ENCODE assay signal across 8 mouse cellular contexts in genomic region chr1:131910674-131911558, GRCm38 (mm10). TPM values are rescaled to one million over a fixed set of nuclear protein-coding genes. Genes with fewer than 3 reads are reported as not detected.
DNase-seq lines count a peak whose midpoint lies in the region; ATAC-seq lines count a peak whose summit lies in the region.

No protein-coding gene starts in this region.

- H3K27me3 ChIP-seq in heart, embryonic 14.5 days (ENCODE audit: control insufficient read depth, insufficient read depth, low read length) = peaks cover 9% of the 10 kb centered on the region
- peaks cover 24% of the 10 kb centered on the region for H3K27me3 ChIP-seq in liver, embryonic 13.5 days
- H3K27me3 ChIP-seq in stomach, embryonic 14.5 days (ENCODE audit: control insufficient read depth, insufficient read depth, low read length) = no peaks in the 10 kb centered on the region

- WGBS in heart, embryonic 14.5 days = under 1% methylated on average over 78 of the region's 88 CpGs
- WGBS in liver, embryonic 13.5 days (ENCODE audit: insufficient replicate concordance) = under 1% methylated on average over 69 of the region's 88 CpGs
- WGBS in stomach, embryonic 14.5 days = under 1% methylated on average over 88 of the region's 88 CpGs

- peak; percentile 62 for ATAC-seq in CD4-positive, CD25-positive, alpha-beta regulatory T cell, adult 4 months
- ATAC-seq in heart, embryonic 14.5 days (ENCODE audit: insufficient number of reproducible peaks, insufficient read depth, low FRiP score, low read depth) = peak; percentile 73
- peak; percentile 75 for ATAC-seq in liver, embryonic 13.5 days (ENCODE audit: low read depth)
- peak; percentile 66 for ATAC-seq in stomach, embryonic 14.5 days (ENCODE audit: insufficient number of reproducible peaks, insufficient read depth, low FRiP score, low read depth)

- H3K4me3 ChIP-seq in brown adipose tissue, adult 24 weeks (ENCODE audit: insufficient read depth, low read depth, low read length) = peak overlapping the region; percentile 98
- peak overlapping the region; percentile 87 to 98 for H3K4me3 ChIP-seq in heart, embryonic 14.5 days (ENCODE audit: control insufficient read depth in 1 of 2, insufficient read depth in 1 of 2, low read depth in 1 of 2, low read length in 2 of 2)
- peak overlapping the region; percentile 96 for H3K4me3 ChIP-seq in liver, embryonic 13.5 days (replicated peaks)
- H3K4me3 ChIP-seq in stomach, embryonic 14.5 days (ENCODE audit: low read depth, low read length) = peak overlapping the region; percentile 77

- H3K4me2 ChIP-seq in heart, embryonic 14.5 days (ENCODE audit: low read length) = peak overlapping the region; percentile 65
- H3K4me2 ChIP-seq in liver, embryonic 13.5 days = peak overlapping the region; percentile 85
- H3K4me2 ChIP-seq in stomach, embryonic 14.5 days (replicated peaks; ENCODE audit: low read depth, low read length) = peak overlapping the region; percentile 72

- peak; percentile 52 for DNase-seq in fibroblast of lung, adult 2 months (ENCODE audit: low read depth)
- DNase-seq in kidney, postnatal 10 days = peak; percentile 89
- DNase-seq in liver, embryonic 13.5 days = peak; percentile 81
- DNase-seq in natural killer cell, adult 2 months (ENCODE audit: low spot score in 2 of 2) = peak; percentile 75 to 81

- no peaks in the 10 kb centered on the region; the same call in none of the 2 replicates for H3K4me1 ChIP-seq in brown adipose tissue, adult 24 weeks (ENCODE audit: control insufficient read depth, insufficient read depth, insufficient read length, low read length)
- H3K4me1 ChIP-seq in heart, embryonic 14.5 days (ENCODE audit: control insufficient read depth in 2 of 2, insufficient read depth in 2 of 2, low read length in 2 of 2) = peaks cover 0 to 9% of the 10 kb centered on the region in 2 experiments; a peak in 3 of 4 replicates
- H3K4me1 ChIP-seq in liver, embryonic 13.5 days (replicated peaks) = peaks cover 39% of the 10 kb centered on the region
- H3K4me1 ChIP-seq in stomach, embryonic 14.5 days (ENCODE audit: control insufficient read depth, insufficient read depth, low read length) = peaks cover 7% of the 10 kb centered on the region; the same call in 1 of the 2 replicates

- peak overlapping the region; percentile 98 for H3K9ac ChIP-seq in heart, embryonic 14.5 days (ENCODE audit: low read length)
- H3K9ac ChIP-seq in liver, embryonic 13.5 days = peak overlapping the region; percentile 96
- H3K9ac ChIP-seq in stomach, embryonic 14.5 days (replicated peaks; ENCODE audit: low read depth, low read length) = peak overlapping the region; percentile 90

- H3K27ac ChIP-seq in brown adipose tissue, adult 24 weeks (replicated peaks; ENCODE audit: low read depth, low read length) = peak overlapping the region; percentile 81
- H3K27ac ChIP-seq in heart, embryonic 14.5 days (replicated peaks in 1 of 2; ENCODE audit: control insufficient read depth in 1 of 2, insufficient read depth in 1 of 2, low read depth in 2 of 2, low read length in 2 of 2) = peak overlapping the region; percentile 87 to 99
- H3K27ac ChIP-seq in liver, embryonic 13.5 days = peak overlapping the region; percentile 94
- H3K27ac ChIP-seq in stomach, embryonic 14.5 days (ENCODE audit: low read length) = peak overlapping the region; percentile 97

- H3K9me3 ChIP-seq in heart, embryonic 14.5 days (ENCODE audit: control insufficient read depth, low read length) = no peaks in the 10 kb centered on the region
- H3K9me3 ChIP-seq in liver, embryonic 13.5 days (replicated peaks) = no peaks in the 10 kb centered on the region
- no peaks in the 10 kb centered on the region for H3K9me3 ChIP-seq in stomach, embryonic 14.5 days (ENCODE audit: control insufficient read depth, low read depth, low read length)

- H3K36me3 ChIP-seq in heart, embryonic 14.5 days (ENCODE audit: control insufficient read depth, insufficient read depth, low read length) = peaks cover 3% of the 10 kb centered on the region; the same call in 1 of the 2 replicates
- H3K36me3 ChIP-seq in liver, embryonic 13.5 days = peaks cover 24% of the 10 kb centered on the region
- H3K36me3 ChIP-seq in stomach, embryonic 14.5 days (ENCODE audit: control insufficient read depth, insufficient read depth, low read length) = no peaks in the 10 kb centered on the region

RNA-seq across cellular contexts. Expression of gene Nucks1, which starts 0.6 kb away (rescaled TPM):
- polyA plus RNA-seq in CD4-positive, CD25-positive, alpha-beta regulatory T cell, adult 4 months (2017; shearing (Covaris generic)) = 10 to 100 TPM; 39.1 to 46.2 TPM
- 34.1 and 44.2 TPM in 2 replicates for polyA plus RNA-seq in brown adipose tissue, adult 24 weeks (2012; ENCODE audit: insufficient read depth, insufficient read length, missing spikeins)
- polyA plus RNA-seq in heart, embryonic 14.5 days (2014; fragmentation: Nextera tagmentation; extraction: Ambion mirVana) = 27.4 and 32.4 TPM in 2 replicates
- 42.5 and 52.7 TPM in 2 replicates for polyA plus RNA-seq in liver, embryonic 13.5 days (2015; fragmentation: Nextera tagmentation; extraction: Ambion mirVana)
- polyA plus RNA-seq in stomach, embryonic 14.5 days (2014; fragmentation: Nextera tagmentation; extraction: Ambion mirVana) = 58.6 and 61.2 TPM in 2 replicates

RNA-seq across cellular contexts. Expression of gene Rab29, which starts 43.9 kb away (rescaled TPM):
- 10 to 100 TPM; 35.6 to 36.8 TPM for polyA plus RNA-seq in CD4-positive, CD25-positive, alpha-beta regulatory T cell, adult 4 months (2017; shearing (Covaris generic))
- polyA plus RNA-seq in brown adipose tissue, adult 24 weeks (2012; ENCODE audit: insufficient read depth, insufficient read length, missing spikeins) = 13.6 and 13.7 TPM in 2 replicates
- polyA plus RNA-seq in heart, embryonic 14.5 days (2014; fragmentation: Nextera tagmentation; extraction: Ambion mirVana) = 17.8 and 17.9 TPM in 2 replicates
- 11.2 and 12.6 TPM in 2 replicates for polyA plus RNA-seq in liver, embryonic 13.5 days (2015; fragmentation: Nextera tagmentation; extraction: Ambion mirVana)
- 20.9 and 24.6 TPM in 2 replicates for polyA plus RNA-seq in stomach, embryonic 14.5 days (2014; fragmentation: Nextera tagmentation; extraction: Ambion mirVana)

RNA-seq across cellular contexts. Expression of gene Slc45a3, which starts 51.9 kb away (rescaled TPM):
- under 1 TPM; 0.26 to 0.49 TPM for polyA plus RNA-seq in CD4-positive, CD25-positive, alpha-beta regulatory T cell, adult 4 months (2017; shearing (Covaris generic))
- 0.44 TPM in 1 of 2 replicates, not detected in the other for polyA plus RNA-seq in brown adipose tissue, adult 24 weeks (2012; ENCODE audit: insufficient read depth, insufficient read length, missing spikeins)
- 3.1 and 3.7 TPM in 2 replicates for polyA plus RNA-seq in heart, embryonic 14.5 days (2014; fragmentation: Nextera tagmentation; extraction: Ambion mirVana)
- polyA plus RNA-seq in liver, embryonic 13.5 days (2015; fragmentation: Nextera tagmentation; extraction: Ambion mirVana) = 2.6 and 2.7 TPM in 2 replicates
- 3.8 and 4.7 TPM in 2 replicates for polyA plus RNA-seq in stomach, embryonic 14.5 days (2014; fragmentation: Nextera tagmentation; extraction: Ambion mirVana)

Comparison
In these comparisons a context has a peak if more than half of its experiments do, and no peak if none do; other contexts are left out.
1. Peak in every context shown above with its lines: DNase-seq, ATAC-seq, H3K4me3 ChIP-seq and H3K27ac ChIP-seq.